Mouse (Mus musculus): Measurements from ENCODE around the gene Cand2.

Gene Cand2

DNA sequence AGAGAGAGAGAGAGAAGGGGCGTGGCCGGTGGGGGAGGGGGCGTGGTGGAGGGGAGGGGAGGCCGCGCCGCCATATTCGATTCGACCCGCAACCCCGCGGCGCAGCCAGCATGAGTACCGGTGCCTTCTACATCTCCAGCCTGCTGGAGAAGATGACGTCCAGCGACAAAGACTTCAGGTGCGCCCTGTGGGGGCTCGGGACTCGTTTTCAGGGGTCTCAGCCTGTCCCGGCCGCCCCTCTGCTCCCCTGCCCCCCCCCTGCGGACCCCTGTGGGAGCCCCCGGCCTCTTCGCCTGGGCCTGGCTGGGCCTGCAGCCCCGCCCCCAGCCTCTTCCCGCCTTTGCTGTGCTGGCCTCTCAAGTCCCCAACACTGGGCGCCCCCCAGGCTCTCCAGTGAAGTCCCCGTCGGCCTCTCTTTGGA lies at the start of gene Cand2:
TSS of gene Cand2 (plus strand) at position 38 of the 421 bp plus-strand sequence.
- DNase-seq, result no peak

DNA sequence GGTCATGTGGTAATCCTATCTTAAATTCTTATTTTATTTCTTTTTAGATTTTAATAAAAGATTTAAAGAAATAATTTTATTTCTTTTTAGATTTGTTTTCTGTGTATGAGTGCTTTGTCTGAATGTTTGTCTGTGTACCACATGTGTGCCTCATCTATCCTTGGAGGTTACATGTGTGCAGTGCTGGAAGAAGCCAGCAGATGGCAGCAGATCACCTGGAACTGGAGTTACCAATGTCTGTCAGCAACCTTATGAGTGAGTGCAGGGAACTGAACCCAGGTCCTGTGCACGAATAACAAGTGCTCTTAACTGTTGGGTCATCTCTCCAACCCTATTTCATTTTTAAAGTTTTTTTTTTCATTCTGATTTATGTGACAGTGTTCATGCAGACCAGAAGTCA lies 47.2 kb upstream of the Cand2 start:
- DNase-seq, result peak; percentile 12

DNA sequence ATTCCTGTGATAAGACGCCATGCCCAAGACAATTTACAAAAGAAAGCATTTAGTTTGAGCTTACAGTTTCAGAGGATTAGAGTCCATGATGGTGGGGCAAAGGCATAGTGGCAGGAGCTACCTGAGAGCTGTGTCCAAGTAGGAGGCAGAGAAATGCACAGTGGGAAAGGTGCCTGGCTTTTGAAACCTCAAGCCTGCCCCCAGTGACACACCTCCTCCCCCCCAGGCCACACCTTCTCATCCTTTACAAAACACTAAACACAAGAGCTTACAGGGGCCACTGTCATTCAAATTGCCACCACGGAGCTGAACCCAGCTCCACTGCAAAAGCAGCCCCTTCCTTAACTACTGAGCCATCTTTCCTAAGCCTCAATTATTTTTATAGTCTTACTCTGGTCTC lies 46.8 kb upstream of the Cand2 start:
- no peak for DNase-seq

- no peak for DNase-seq
Measured at GRCm38 (mm10) chr6:115730560-115731342, 43.6 kb upstream of the Cand2 start.

DNA sequence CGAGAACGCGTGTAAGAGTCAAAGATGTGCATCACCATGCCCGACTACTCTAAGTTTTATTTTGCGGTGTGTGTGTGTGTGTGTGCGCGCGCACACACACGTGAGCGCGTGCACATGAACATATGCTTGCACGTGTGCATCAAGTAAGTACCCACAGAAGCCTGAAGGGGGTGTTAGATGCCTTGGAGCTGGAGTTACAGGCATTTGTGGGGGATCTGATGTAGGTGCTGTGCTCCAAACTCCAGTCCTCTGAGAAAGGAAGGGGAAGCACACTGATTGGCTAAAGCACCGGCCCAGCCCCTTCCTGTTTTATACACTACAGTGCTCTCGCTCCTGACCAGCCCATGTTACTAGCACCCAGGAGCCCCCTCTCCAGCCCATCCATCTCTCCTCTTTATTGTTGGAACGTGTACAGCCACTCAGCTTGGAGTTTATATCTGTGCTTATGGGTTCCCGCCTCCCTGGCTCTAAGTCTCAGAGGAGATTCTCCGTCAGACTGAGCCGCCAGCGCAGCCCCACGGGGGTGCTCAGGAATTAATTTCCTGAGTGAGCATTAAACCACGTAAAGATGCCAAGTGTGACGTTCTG lies 41.9 kb upstream of the Cand2 start:
- no peak for DNase-seq

- DNase-seq, result no peak
Measured at GRCm38 (mm10) chr6:115734909-115735308, 39.4 kb upstream of the Cand2 start.

GRCm38 (mm10) chr6:115739056-115739455 lies 35.3 kb upstream of the Cand2 start:
- no peak for DNase-seq

- no peak for DNase-seq
Measured at GRCm38 (mm10) chr6:115743569-115743968, 30.8 kb upstream of the Cand2 start.

- DNase-seq, result no peak
Measured at GRCm38 (mm10) chr6:115746326-115746725, 28.0 kb upstream of the Cand2 start.

- no peak for DNase-seq
Measured at GRCm38 (mm10) chr6:115755536-115755935, 18.8 kb upstream of the Cand2 start.

DNA sequence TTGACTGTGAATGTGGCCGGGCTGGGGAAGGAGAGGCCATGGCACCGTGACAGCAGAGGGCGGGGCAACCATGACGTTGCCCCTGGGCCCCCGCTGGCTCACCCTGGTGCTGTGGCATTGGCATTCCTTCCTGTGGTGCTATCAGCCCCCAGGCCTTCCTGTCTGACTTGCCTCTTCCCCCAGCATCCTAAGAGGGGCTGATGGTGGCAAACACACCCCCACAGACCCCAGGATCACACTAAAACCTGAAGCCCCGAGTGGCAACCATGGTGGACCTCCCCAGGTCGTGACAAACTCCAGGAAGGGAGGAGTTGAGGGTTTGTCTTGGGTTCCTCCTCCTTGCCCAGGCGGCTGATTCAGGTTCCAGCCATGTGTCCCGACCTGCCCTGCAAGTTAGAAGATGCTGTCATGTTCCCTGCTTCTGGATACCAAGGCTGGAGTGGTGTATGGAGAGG lies 15.3 kb upstream of the Cand2 start:
- no peak for DNase-seq

- no peak for DNase-seq
Measured at GRCm38 (mm10) chr6:115759461-115759860, 14.9 kb upstream of the Cand2 start.

GRCm38 (mm10) chr6:115760137-115760536 lies 14.2 kb upstream of the Cand2 start:
- no peak for DNase-seq

DNA sequence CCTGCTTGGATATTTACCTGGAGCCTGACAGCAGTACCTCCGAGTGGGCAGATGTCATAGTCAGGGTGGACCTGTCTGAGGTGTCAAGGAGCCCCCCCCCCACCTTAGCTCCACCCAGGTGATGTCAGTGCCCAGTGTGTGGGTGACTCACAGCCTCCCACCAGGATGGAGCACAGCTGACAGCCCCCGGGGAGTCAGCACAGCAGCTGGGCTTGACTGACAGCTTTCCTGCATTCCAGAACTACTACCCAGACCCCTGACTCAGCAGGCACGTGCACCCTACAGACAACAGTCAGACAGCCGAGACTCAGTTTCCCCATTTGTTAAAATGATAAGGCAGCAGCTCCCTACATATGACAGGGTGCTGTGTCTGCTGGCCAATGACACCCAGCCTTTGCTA lies 13.4 kb upstream of the Cand2 start:
- no peak for DNase-seq

GRCm38 (mm10) chr6:115761995-115762756 lies 12.2 kb upstream of the Cand2 start, which contains the start of gene Tmem40:
TSS of gene Tmem40 (minus strand) at chr6:115762410.
- no peak for DNase-seq

GRCm38 (mm10) chr6:115764179-115764578 lies 10.2 kb upstream of the Cand2 start:
- DNase-seq, result peak; percentile 78

- DNase-seq, result no peak
Measured at GRCm38 (mm10) chr6:115767357-115767756, 7.0 kb upstream of the Cand2 start.

DNA sequence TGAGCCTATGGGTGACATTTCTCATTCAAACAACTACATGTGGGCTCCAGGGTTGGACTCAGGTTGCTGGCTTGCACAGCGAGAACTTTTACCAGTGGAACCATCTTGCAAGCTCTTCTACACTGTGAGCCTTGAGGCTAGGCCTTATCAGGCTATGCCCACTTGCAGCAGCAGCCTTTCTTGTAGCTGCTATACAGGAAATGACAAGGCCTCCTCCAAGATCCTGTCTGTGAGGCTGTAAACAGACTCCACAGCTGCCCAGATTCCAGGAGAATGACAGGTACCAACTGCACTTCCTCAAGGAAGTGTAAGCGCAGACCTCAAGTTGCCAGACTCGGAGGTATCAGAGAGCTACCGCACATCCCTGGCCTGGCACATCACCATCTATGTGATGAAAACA lies 6.1 kb upstream of the Cand2 start:
- DNase-seq, result no peak

DNA sequence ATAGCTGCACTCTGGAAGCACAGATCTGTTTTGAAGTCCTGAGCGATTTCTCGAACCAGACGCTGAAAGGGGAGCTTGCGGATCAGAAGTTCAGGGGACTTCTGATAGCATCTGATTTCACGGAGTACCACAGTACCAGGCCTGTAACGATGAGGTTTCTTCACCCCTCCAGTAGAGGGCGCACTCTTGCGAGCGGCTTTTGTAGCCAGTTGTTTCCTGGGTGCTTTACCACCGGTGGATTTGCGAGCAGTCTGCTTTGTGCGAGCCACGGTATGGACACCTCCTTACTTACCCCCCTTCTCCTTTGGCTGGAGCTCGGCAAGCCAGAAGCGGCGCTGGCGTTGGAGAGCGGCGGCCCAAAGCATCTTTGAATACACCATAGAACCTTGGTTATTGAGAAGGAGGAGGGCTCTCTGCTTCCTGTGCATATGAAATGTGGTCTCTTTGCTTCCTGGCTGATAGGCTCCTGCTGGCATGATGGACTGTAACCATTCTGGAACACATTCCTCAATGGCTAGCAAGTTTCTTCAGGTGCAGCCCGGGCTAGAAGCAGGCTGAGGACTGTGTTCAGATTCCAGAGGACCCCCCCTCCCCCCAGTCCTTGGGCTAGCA lies 4.2 kb upstream of the Cand2 start:
- DNase-seq, result no peak

- DNase-seq, result no peak
Measured at GRCm38 (mm10) chr6:115770852-115771251, 3.5 kb upstream of the Cand2 start.

- no peak for DNase-seq
Measured at GRCm38 (mm10) chr6:115772201-115772600, 2.1 kb upstream of the Cand2 start.

- DNase-seq, result no peak
Measured at GRCm38 (mm10) chr6:115772604-115773003, 1.7 kb upstream of the Cand2 start.

GRCm38 (mm10) chr6:115773966-115774413 lies 348 bp upstream of the Cand2 start:
- no peak for DNase-seq
